Mouse (Mus musculus) forebrain, embryonic 10.5 days (tissue): ENCODE data around the gene Zglp1. TPM values are rescaled to one million over a fixed set of nuclear protein-coding genes. Genes with fewer than 3 reads are reported as not detected.

Experiments
- DNase-seq: peaks from one replicate; pipeline ENCODE4 v3.0.0-alpha.2; 2017; ENCODE audit warnings: low spot score; ENCODE audit errors: extremely low spot score
- H3K27ac ChIP-seq: fragments of 300-500 bp; sonication (generic); 2 replicates; pipeline ENCODE4 v1.5.1; 2016; ENCODE audit warnings: mild to moderate bottlenecking
- H3K27me3 ChIP-seq: fragments of 300-500 bp; sonication (generic); 2 replicates; pipeline ENCODE4 v1.6.1; 2016; ENCODE audit warnings: mild to moderate bottlenecking; ENCODE audit not compliant: poor library complexity, severe bottlenecking
- H3K36me3 ChIP-seq: fragments of 300-500 bp; sonication (generic); replicated peaks from 2 replicates; pipeline ENCODE4 v1.6.1; 2016; ENCODE audit warnings: mild to moderate bottlenecking, moderate library complexity
- H3K4me1 ChIP-seq: fragments of 300-500 bp; sonication (generic); 2 replicates; pipeline ENCODE4 v1.6.1; 2016
- H3K4me3 ChIP-seq: fragments of 300-500 bp; sonication (generic); 2 replicates; pipeline ENCODE4 v1.5.1; 2016; ENCODE audit warnings: mild to moderate bottlenecking, moderate library complexity
- H3K9me3 ChIP-seq: fragments of 300-500 bp; sonication (generic); 2 replicates; pipeline ENCODE4 v1.6.1; 2016; ENCODE audit warnings: mild to moderate bottlenecking, moderate library complexity
- WGBS: fragments of 180-500 bp; shearing (Covaris S2); methylation state at CpG from one replicate; pipeline ENCODE4 v1.1.7; 2016; 5-methylcytosine and 5-hydroxymethylcytosine counted together
- polyA plus RNA-seq: library from polyadenylated mRNA; unstranded; fragments of >200 nt; fragmentation: Nextera tagmentation; extraction: Ambion mirVana; gene quantifications from 2 replicates; pipeline ENCODE4 v1.2.1, GENCODE M21; 2016

The Zglp1 gene
- polyA plus RNA-seq, 1 experiment from 2014 or later, result 1.5 TPM

DNA sequence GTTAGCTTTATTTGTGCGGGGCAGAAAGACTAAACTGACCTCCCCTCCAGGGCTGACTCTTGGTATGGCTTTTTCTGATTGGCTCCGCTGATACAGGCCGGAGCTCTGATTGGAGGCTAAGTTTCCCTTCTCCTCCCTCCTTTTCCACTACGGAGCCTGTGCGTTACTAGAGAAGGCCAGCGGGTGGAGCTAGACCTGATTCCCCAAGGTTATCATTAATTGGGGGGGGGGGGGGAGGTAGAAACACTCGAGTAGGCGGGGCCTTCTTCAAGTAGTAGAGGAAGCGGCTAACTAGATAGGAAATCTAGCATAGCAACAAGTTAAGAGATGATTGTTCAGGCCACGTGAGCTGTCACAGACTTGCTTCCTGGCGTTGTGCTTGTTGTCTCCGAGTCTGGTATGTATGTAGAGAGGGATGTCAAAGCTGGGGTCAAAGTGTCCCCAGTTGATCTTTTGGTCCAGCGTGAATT lies 36.1 kb downstream of the Zglp1 start:
- Histone ChIP-seq H3K27ac (no peak overlapping the region), H3K36me3 (no peaks in the 10 kb centered on the region), H3K9me3 (no peaks in the 10 kb centered on the region), H3K4me1 (peaks cover 63% of the 10 kb centered on the region), H3K27me3 (peaks cover 100% of the 10 kb centered on the region), H3K4me3 (peak overlapping the region; percentile 50)
- WGBS, result under 1% methylated on average over 13 of the region's 13 CpGs
- peak; percentile 81 for DNase-seq

DNA sequence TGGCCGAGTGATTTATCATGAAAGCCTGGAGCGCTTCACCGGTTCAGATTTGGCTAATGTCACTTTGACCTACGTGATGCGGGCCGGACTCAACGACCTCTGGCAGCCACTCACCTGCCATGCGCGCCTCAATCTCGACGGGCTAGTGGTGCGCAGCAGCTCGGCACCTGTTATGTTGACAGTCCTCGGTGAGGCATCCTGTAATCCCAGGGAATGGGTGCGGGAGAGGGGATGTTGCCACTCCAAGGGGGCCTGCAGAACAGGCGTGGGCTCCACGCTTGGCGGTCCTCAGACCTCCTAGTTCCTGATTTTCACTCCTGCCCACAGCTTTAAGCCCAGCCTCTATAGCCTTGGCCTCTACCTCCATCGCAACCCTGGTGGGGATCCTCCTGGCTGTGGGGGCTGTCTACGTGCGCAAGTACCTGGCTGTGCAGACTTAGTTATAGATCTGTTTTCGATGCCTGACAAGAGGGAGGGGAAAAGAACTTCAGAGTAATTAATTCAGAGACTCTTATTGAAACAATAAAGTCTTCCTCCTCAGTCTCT lies 36.8 kb downstream of the Zglp1 start:
- peaks cover 59% of the 10 kb centered on the region for H3K4me1 ChIP-seq

GRCm38 (mm10) chr9:21029291-21030054 lies 37.4 kb downstream of the Zglp1 start, which contains the start of gene Icam4:
Icam4 (plus strand) TSS chr9:21029373.
- Histone ChIP-seq H3K27ac (peak within 1 kb of the TSS; percentile 76), H3K27me3 (peaks cover 95% of the 10 kb centered on the region), H3K4me3 (peak within 1 kb of the TSS; percentile 50), H3K4me1 (peaks cover 52% of the 10 kb centered on the region), H3K36me3 (no peaks in the 10 kb centered on the region), H3K9me3 (no peaks in the 10 kb centered on the region)
- 1% methylated on average over 37 of the region's 37 CpGs for WGBS
- DNase-seq, result peak; percentile 79

More for the DNA sequence above, 36.8 kb downstream of the Zglp1 start:
- Histone ChIP-seq H3K9me3 (no peaks in the 10 kb centered on the region), H3K27ac (0 out of 2 replicates have a peak overlapping the region, but pooled peaks have one; percentile 76), H3K36me3 (no peaks in the 10 kb centered on the region), H3K27me3 (peaks cover 100% of the 10 kb centered on the region), H3K4me3 (peak overlapping the region; percentile 50)
- 21% methylated on average over 22 of the region's 22 CpGs for WGBS
- DNase-seq, result no peak

DNA sequence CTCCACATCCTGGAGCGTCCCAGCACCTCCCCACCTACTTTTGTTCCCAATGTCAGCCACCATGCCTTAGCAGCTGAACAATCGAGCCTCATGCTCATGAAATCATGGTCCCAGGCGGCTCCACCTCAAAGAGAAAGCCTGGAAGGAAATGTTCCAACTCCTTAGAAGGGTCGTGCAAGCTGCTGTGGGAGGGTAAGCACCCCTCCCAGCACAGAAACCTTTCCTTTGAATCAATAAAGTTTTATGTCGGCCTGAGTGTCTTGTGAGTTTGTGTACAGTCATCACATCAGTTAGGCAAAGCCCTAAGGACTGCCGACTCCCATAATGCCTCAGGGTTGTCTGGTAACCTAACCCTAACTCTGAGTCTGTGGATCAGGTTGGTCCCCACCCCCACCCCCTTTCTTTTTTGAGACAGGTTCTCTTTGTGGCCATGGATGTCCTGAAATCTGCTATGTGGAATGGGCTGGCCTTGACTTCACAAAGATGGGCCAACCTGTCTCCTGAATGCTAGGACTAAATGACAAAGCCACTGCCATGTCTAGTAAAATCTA lies 38.3 kb downstream of the Zglp1 start:
- Histone ChIP-seq H3K4me3 (0 out of 2 replicates have a peak overlapping the region, but pooled peaks have one; percentile 50), H3K36me3 (no peaks in the 10 kb centered on the region), H3K4me1 (peaks cover 50% of the 10 kb centered on the region), H3K9me3 (no peaks in the 10 kb centered on the region), H3K27ac (no peak overlapping the region), H3K27me3 (peaks cover 87% of the 10 kb centered on the region)
- 75% methylated on average over 6 of the region's 6 CpGs for WGBS
- no peak for DNase-seq

- no peaks in the 10 kb centered on the region for H3K9me3 ChIP-seq
- WGBS, result 56% methylated on average over 8 of the region's 8 CpGs
Observed at GRCm38 (mm10) chr9:21027774-21028290, 39.1 kb downstream of the Zglp1 start.

DNA sequence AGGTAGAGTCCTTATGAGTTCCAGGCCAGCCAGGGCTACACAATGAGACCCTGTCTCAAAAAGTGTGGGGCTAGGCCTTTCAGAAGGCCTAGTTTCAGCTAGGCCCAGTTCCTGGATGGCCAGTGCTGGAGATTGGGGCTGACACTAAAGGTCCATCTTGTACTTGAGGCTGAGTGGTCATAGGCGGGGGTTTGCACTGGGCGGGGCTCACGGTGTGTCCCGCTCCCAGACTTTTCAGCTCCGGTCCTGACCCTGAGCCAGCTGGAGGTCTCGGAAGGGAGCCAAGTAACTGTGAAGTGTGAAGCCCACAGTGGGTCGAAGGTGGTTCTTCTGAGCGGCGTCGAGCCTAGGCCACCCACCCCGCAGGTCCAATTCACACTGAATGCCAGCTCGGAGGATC lies 40.0 kb downstream of the Zglp1 start:
- Histone ChIP-seq H3K9me3 (no peaks in the 10 kb centered on the region), H3K4me1 (peaks cover 32% of the 10 kb centered on the region), H3K36me3 (no peaks in the 10 kb centered on the region), H3K27ac (no peak overlapping the region), H3K27me3 (peaks cover 71% of the 10 kb centered on the region), H3K4me3 (no peak overlapping the region)
- WGBS, result 84% methylated on average over 12 of the region's 12 CpGs
- no peak for DNase-seq

More at GRCm38 (mm10) chr9:21027774-21028290, 39.1 kb downstream of the Zglp1 start:
- Histone ChIP-seq H3K36me3 (no peaks in the 10 kb centered on the region), H3K4me3 (no peak overlapping the region), H3K27ac (no peak overlapping the region), H3K4me1 (peaks cover 42% of the 10 kb centered on the region), H3K27me3 (peaks cover 79% of the 10 kb centered on the region)
- no peak for DNase-seq

- peaks cover 17% of the 10 kb centered on the region for H3K4me1 ChIP-seq
- H3K4me3 ChIP-seq, result no peak overlapping the region
- no peak for DNase-seq
- no peaks in the 10 kb centered on the region for H3K36me3 ChIP-seq
- H3K27ac ChIP-seq, result no peak overlapping the region
- whole genome bisulfite sequencing, result 74% methylated on average over 19 of the region's 19 CpGs
- no peaks in the 10 kb centered on the region for H3K9me3 ChIP-seq
- H3K27me3 ChIP-seq, result peaks cover 63% of the 10 kb centered on the region
Observed at GRCm38 (mm10) chr9:21025258-21025810, 41.6 kb downstream of the Zglp1 start.

DNA sequence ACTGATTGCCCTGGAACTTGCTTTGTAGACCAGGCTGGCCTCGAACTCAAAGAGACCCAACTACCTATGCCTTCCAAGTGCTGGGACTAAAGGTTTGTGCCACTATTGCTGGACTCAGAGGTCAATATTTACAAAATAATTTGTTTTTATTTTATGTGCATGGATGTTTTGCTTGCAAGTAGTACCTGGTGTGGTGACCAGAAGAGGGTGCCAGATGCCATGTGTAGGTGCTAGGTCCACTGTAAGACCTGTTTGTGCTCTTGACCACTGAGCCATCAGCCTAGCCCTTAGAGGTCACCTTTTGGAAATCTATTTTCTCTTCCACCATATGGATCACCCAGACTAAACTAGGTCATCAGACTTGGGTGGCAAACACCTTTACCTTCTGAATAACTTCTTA lies 44.2 kb downstream of the Zglp1 start:
- WGBS, result 87% methylated on average over 1 of the region's 1 CpGs
- Histone ChIP-seq H3K9me3 (no peaks in the 10 kb centered on the region), H3K27me3 (peaks cover 54% of the 10 kb centered on the region), H3K36me3 (no peaks in the 10 kb centered on the region), H3K27ac (no peak overlapping the region), H3K4me1 (peaks cover under 1% of the 10 kb centered on the region; the same call in 1 of the 2 replicates), H3K4me3 (no peak overlapping the region)
- DNase-seq, result no peak

DNA sequence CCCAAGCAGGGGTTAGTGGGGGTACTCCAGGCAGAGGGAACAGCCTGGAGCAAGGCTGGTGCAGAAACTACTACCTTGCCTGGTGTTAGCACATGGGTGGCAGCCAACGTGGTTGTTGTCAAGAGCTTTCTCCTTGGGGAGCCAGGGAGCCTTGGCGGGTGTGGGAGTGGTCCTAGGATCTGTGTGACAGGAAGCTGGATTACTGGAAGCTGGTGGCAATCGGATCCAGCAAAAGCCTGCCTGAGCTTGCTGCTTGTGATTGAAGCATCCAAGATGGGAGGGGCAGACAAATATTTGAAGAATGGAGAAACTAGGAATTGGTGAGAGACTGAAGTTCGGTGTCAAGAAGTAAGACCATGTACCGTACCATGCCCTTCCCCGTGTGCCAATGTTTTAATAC lies 44.6 kb downstream of the Zglp1 start:
- DNase-seq, result no peak
- Histone ChIP-seq H3K36me3 (no peaks in the 10 kb centered on the region), H3K9me3 (no peaks in the 10 kb centered on the region), H3K27ac (no peak overlapping the region), H3K27me3 (peaks cover 54% of the 10 kb centered on the region), H3K4me3 (no peak overlapping the region), H3K4me1 (no peaks in the 10 kb centered on the region; the same call in 1 of the 2 replicates)
- WGBS, result 66% methylated on average over 6 of the region's 6 CpGs

GRCm38 (mm10) chr9:21021363-21021762 lies 45.5 kb downstream of the Zglp1 start:
- 87% methylated on average over 3 of the region's 3 CpGs for WGBS
- peaks cover 4% of the 10 kb centered on the region; the same call in 1 of the 2 replicates for H3K4me1 ChIP-seq
- no peaks in the 10 kb centered on the region for H3K36me3 ChIP-seq
- H3K9me3 ChIP-seq, result no peaks in the 10 kb centered on the region
- no peak overlapping the region for H3K27ac ChIP-seq
- H3K27me3 ChIP-seq, result peaks cover 54% of the 10 kb centered on the region
- H3K4me3 ChIP-seq, result no peak overlapping the region
- DNase-seq, result no peak

DNA sequence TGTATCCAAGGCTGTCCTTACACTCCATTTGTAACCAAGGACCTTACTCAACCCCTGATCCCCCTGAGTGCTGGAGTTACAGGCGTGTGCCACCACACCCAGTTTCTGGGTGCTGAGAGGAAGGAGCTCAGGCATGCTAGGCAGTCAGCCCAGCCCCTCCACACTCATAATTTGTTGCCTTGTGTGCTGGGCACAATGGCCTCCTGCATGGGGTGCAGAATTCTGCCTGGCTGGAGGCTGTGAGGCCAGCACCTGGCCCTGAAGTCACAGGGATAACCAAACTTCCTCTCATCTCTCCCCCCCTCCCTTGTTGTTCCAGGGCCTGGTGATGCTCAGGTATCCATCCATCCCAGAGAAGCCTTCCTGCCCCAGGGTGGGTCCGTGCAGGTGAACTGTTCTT lies 48.3 kb downstream of the Zglp1 start:
- no peak for DNase-seq
- H3K27ac ChIP-seq, result no peak overlapping the region
- peaks cover 20% of the 10 kb centered on the region for H3K4me1 ChIP-seq
- H3K4me3 ChIP-seq, result no peak overlapping the region
- peaks cover 68% of the 10 kb centered on the region for H3K27me3 ChIP-seq
- 77% methylated on average over 2 of the region's 2 CpGs for WGBS
- H3K9me3 ChIP-seq, result no peaks in the 10 kb centered on the region
- H3K36me3 ChIP-seq, result no peaks in the 10 kb centered on the region

- Histone ChIP-seq H3K27ac (no peak overlapping the region), H3K27me3 (peaks cover 72% of the 10 kb centered on the region), H3K4me3 (no peak overlapping the region), H3K36me3 (no peaks in the 10 kb centered on the region), H3K9me3 (no peaks in the 10 kb centered on the region), H3K4me1 (peaks cover 20% of the 10 kb centered on the region)
- WGBS, result 43% methylated on average over 4 of the region's 4 CpGs
- no peak for DNase-seq
Observed at GRCm38 (mm10) chr9:21017177-21017575, 49.7 kb downstream of the Zglp1 start.
